Mouse (Mus musculus): ENCODE measurements around the gene Myb. TPM values are rescaled to one million over a fixed set of nuclear protein-coding genes. Genes with fewer than 3 reads are reported as not detected.

Myb gene
- polyA plus RNA-seq, 1 experiment from 2014 or later: 1.9 TPM

DNA sequence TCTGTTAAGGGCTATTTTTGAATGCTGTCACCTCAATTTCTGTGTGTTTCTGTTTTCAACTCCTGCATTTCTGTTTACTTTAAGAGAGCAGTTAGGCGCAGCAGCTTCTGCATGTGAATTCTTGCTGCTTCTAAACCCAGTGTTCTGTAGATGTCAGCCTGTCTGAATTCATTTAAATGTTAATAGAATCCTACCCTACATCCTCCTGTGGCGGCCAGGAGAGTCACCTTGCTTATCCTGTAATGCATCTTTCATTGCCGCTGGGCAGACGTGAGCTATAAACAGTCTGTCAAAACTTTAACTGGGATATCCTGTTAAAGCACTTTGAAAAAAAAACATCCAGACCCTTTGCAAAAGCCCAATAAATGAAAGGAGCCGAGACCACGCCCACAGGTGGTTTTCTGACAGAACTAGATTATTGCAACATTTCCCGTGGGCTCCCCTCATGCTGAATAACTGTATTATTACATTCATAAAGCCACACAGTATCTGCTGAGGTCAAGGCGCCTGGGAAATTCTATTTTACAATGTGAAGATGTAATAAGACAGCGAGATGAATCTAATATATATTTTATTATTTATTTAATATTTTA, 29.8 kb downstream of the Myb start:
- H3K4me1 ChIP-seq (ENCODE audit: control insufficient read depth, insufficient read depth, low read length): no peaks in the 10 kb centered on the region
- no peaks in the 10 kb centered on the region for H3K36me3 ChIP-seq (ENCODE audit: control insufficient read depth, insufficient read depth, low read length)
- H3K4me2 ChIP-seq: no peak overlapping the region
- ATAC-seq (replicated peaks; ENCODE audit: insufficient number of reproducible peaks, low FRiP score, low TSS enrichment): no peak
- H3K9ac ChIP-seq (ENCODE audit: low read depth, low read length): no peak overlapping the region
- no peak overlapping the region for H3K4me3 ChIP-seq (ENCODE audit: low read depth, low read length)
- 44% methylated on average over 9 of the region's 9 CpGs for WGBS (ENCODE audit: insufficient replicate concordance)
- H3K27me3 ChIP-seq (ENCODE audit: control insufficient read depth, insufficient read depth, low read length): no peaks in the 10 kb centered on the region
- no peak overlapping the region for H3K27ac ChIP-seq (ENCODE audit: low read depth, low read length)
- H3K9me3 ChIP-seq (replicated peaks; ENCODE audit: control insufficient read depth, low read length): no peaks in the 10 kb centered on the region

DNA sequence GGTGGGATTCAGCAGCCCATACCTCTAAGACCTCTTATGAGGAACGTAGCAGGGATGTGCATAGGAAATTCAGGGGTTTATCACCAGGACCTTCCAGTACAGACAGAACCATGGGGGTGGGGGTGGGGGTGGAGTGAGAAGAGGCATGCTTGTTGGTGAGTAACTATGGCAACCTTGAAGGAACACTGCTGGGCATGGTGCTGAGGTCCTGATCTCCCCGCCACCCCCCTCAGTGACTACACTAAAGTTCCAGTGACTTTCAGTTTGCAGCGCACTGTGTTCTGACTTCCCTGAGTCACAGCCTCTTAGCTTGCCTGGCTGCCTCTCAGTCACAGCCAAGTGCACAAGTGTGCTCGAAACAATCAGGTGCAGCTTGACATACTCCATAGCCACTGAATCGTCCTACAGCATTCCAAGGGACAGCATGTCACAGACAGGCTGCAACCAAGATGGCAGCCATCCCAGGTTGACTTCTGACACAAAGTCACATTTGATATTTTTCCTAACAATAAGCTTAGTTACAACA, 32.6 kb downstream of the Myb start:
- no peak overlapping the region for H3K27ac ChIP-seq (ENCODE audit: low read depth, low read length)
- H3K27me3 ChIP-seq (ENCODE audit: control insufficient read depth, insufficient read depth, low read length): no peaks in the 10 kb centered on the region
- H3K9ac ChIP-seq (ENCODE audit: low read depth, low read length): no peak overlapping the region
- ATAC-seq (replicated peaks; ENCODE audit: insufficient number of reproducible peaks, low FRiP score, low TSS enrichment): no peak
- WGBS (ENCODE audit: insufficient replicate concordance): 63% methylated on average over 5 of the region's 5 CpGs
- no peak overlapping the region for H3K4me2 ChIP-seq
- no peaks in the 10 kb centered on the region for H3K36me3 ChIP-seq (ENCODE audit: control insufficient read depth, insufficient read depth, low read length)
- no peak overlapping the region for H3K4me3 ChIP-seq (ENCODE audit: low read depth, low read length)
- no peaks in the 10 kb centered on the region for H3K4me1 ChIP-seq (ENCODE audit: control insufficient read depth, insufficient read depth, low read length)
- no peaks in the 10 kb centered on the region for H3K9me3 ChIP-seq (replicated peaks; ENCODE audit: control insufficient read depth, low read length)

DNA sequence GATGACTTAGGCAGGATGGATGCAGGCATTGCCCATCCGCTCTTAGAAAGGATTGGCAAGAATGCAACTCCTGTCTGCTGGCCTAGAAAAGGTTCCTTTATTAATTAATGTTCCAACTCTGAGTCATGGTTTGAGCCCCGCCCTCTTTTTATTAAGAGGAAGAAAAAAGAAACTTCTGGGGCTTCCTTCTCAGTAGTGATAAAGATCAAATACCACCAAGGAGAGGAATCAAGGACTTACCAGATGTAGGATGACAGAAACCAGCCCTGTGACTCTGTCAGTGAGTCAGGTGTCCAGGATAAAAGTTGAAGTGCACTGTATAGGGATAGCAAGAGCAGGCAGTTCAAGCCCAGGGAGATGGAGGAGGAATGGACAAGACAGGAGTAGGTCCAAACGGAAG, 42.4 kb downstream of the Myb start:
- 78% methylated on average over 3 of the region's 3 CpGs for WGBS (ENCODE audit: insufficient replicate concordance)
- no peak overlapping the region for H3K4me3 ChIP-seq (ENCODE audit: low read depth, low read length)
- no peak overlapping the region for H3K27ac ChIP-seq (ENCODE audit: low read depth, low read length)
- no peaks in the 10 kb centered on the region for H3K27me3 ChIP-seq (ENCODE audit: control insufficient read depth, insufficient read depth, low read length)
- H3K4me2 ChIP-seq: no peak overlapping the region
- H3K4me1 ChIP-seq (ENCODE audit: control insufficient read depth, insufficient read depth, low read length): no peaks in the 10 kb centered on the region
- no peaks in the 10 kb centered on the region for H3K36me3 ChIP-seq (ENCODE audit: control insufficient read depth, insufficient read depth, low read length)
- no peak overlapping the region for H3K9ac ChIP-seq (ENCODE audit: low read depth, low read length)
- no peaks in the 10 kb centered on the region for H3K9me3 ChIP-seq (replicated peaks; ENCODE audit: control insufficient read depth, low read length)
- no peak for ATAC-seq (replicated peaks; ENCODE audit: insufficient number of reproducible peaks, low FRiP score, low TSS enrichment)

- Histone ChIP-seq H3K27me3 (ENCODE audit: control insufficient read depth, insufficient read depth, low read length) (no peaks in the 10 kb centered on the region), H3K4me3 (ENCODE audit: low read depth, low read length) (no peak overlapping the region), H3K36me3 (ENCODE audit: control insufficient read depth, insufficient read depth, low read length) (no peaks in the 10 kb centered on the region), H3K4me2 (no peak overlapping the region), H3K27ac (ENCODE audit: low read depth, low read length) (no peak overlapping the region), H3K9me3 (replicated peaks; ENCODE audit: control insufficient read depth, low read length) (no peaks in the 10 kb centered on the region), H3K9ac (ENCODE audit: low read depth, low read length) (no peak overlapping the region), H3K4me1 (ENCODE audit: control insufficient read depth, insufficient read depth, low read length) (no peaks in the 10 kb centered on the region)
- no peak for ATAC-seq (replicated peaks; ENCODE audit: insufficient number of reproducible peaks, low FRiP score, low TSS enrichment)
- WGBS (ENCODE audit: insufficient replicate concordance): 82% methylated on average over 2 of the region's 2 CpGs
Observed at GRCm38 (mm10) chr10:21114459-21114858, 46.3 kb downstream of the Myb start.

DNA sequence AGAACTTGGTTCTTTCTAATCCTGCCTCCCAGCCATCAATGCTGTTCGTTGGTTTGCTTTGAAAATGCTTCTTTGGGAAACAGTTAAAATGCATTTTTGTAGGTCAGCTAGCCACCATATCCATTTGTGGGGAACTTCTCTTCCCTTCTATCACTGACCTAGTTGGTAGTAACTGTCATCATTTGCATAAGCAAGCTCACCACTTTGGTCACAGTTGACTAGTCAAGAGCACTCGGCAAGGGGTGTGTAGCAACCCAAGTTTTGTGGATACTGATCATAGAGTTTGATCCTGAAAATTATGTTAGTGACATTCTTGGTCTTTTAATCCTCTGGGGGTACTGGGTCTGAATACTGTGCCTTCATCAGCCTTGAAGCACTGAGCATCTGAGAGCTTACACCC, 48.1 kb downstream of the Myb start:
- H3K4me1 ChIP-seq (ENCODE audit: control insufficient read depth, insufficient read depth, low read length): no peaks in the 10 kb centered on the region
- no peak for ATAC-seq (replicated peaks; ENCODE audit: insufficient number of reproducible peaks, low FRiP score, low TSS enrichment)
- 82% methylated on average over 2 of the region's 2 CpGs for whole genome bisulfite sequencing (ENCODE audit: insufficient replicate concordance)
- no peak overlapping the region for H3K4me3 ChIP-seq (ENCODE audit: low read depth, low read length)
- H3K4me2 ChIP-seq: no peak overlapping the region
- no peak overlapping the region for H3K27ac ChIP-seq (ENCODE audit: low read depth, low read length)
- no peaks in the 10 kb centered on the region for H3K36me3 ChIP-seq (ENCODE audit: control insufficient read depth, insufficient read depth, low read length)
- no peaks in the 10 kb centered on the region for H3K9me3 ChIP-seq (replicated peaks; ENCODE audit: control insufficient read depth, low read length)
- no peaks in the 10 kb centered on the region for H3K27me3 ChIP-seq (ENCODE audit: control insufficient read depth, insufficient read depth, low read length)
- no peak overlapping the region for H3K9ac ChIP-seq (ENCODE audit: low read depth, low read length)

GRCm38 (mm10) chr10:21109337-21110056, 51.3 kb downstream of the Myb start:
- Histone ChIP-seq H3K4me3 (ENCODE audit: low read depth, low read length) (no peak overlapping the region), H3K9me3 (replicated peaks; ENCODE audit: control insufficient read depth, low read length) (no peaks in the 10 kb centered on the region), H3K4me2 (no peak overlapping the region), H3K36me3 (ENCODE audit: control insufficient read depth, insufficient read depth, low read length) (no peaks in the 10 kb centered on the region), H3K27me3 (ENCODE audit: control insufficient read depth, insufficient read depth, low read length) (no peaks in the 10 kb centered on the region), H3K4me1 (ENCODE audit: control insufficient read depth, insufficient read depth, low read length) (no peaks in the 10 kb centered on the region), H3K27ac (ENCODE audit: low read depth, low read length) (no peak overlapping the region), H3K9ac (ENCODE audit: low read depth, low read length) (no peak overlapping the region)
- WGBS (ENCODE audit: insufficient replicate concordance): 47% methylated on average over 7 of the region's 7 CpGs
- ATAC-seq (replicated peaks; ENCODE audit: insufficient number of reproducible peaks, low FRiP score, low TSS enrichment): no peak

DNA sequence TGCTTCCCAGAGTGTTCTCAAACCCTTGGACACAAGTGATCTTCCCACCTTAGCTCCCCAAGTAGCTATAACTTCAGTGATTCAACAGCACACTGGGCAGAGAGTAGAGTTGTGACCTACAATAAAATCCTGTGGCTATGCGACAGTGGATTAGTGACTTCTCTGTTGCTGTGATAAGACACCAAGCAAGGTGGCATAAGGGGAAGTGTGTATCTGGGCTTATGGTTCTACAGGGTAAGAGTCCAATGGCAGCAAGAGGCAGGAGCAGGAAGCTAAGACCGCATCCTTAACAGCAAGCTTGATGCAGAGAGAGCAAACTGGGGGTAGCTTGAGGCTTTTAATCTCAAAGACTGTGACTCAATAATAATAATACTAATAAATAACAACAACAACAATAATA, 52.0 kb downstream of the Myb start:
- Histone ChIP-seq H3K4me2 (no peak overlapping the region), H3K27me3 (ENCODE audit: control insufficient read depth, insufficient read depth, low read length) (no peaks in the 10 kb centered on the region), H3K4me1 (ENCODE audit: control insufficient read depth, insufficient read depth, low read length) (no peaks in the 10 kb centered on the region), H3K36me3 (ENCODE audit: control insufficient read depth, insufficient read depth, low read length) (no peaks in the 10 kb centered on the region), H3K9me3 (replicated peaks; ENCODE audit: control insufficient read depth, low read length) (no peaks in the 10 kb centered on the region), H3K4me3 (ENCODE audit: low read depth, low read length) (no peak overlapping the region), H3K9ac (ENCODE audit: low read depth, low read length) (no peak overlapping the region), H3K27ac (ENCODE audit: low read depth, low read length) (no peak overlapping the region)
- ATAC-seq (replicated peaks; ENCODE audit: insufficient number of reproducible peaks, low FRiP score, low TSS enrichment): no peak
- WGBS (ENCODE audit: insufficient replicate concordance): 84% methylated on average over 2 of the region's 2 CpGs

- Histone ChIP-seq H3K27me3 (ENCODE audit: control insufficient read depth, insufficient read depth, low read length) (no peaks in the 10 kb centered on the region), H3K4me1 (ENCODE audit: control insufficient read depth, insufficient read depth, low read length) (no peaks in the 10 kb centered on the region), H3K27ac (ENCODE audit: low read depth, low read length) (no peak overlapping the region), H3K9ac (ENCODE audit: low read depth, low read length) (no peak overlapping the region), H3K4me2 (no peak overlapping the region), H3K4me3 (ENCODE audit: low read depth, low read length) (no peak overlapping the region), H3K36me3 (ENCODE audit: control insufficient read depth, insufficient read depth, low read length) (no peaks in the 10 kb centered on the region), H3K9me3 (replicated peaks; ENCODE audit: control insufficient read depth, low read length) (no peaks in the 10 kb centered on the region)
- WGBS (ENCODE audit: insufficient replicate concordance): 78% methylated on average over 5 of the region's 5 CpGs
- no peak for ATAC-seq (replicated peaks; ENCODE audit: insufficient number of reproducible peaks, low FRiP score, low TSS enrichment)
Observed at GRCm38 (mm10) chr10:21108182-21108581, 52.6 kb downstream of the Myb start.

DNA sequence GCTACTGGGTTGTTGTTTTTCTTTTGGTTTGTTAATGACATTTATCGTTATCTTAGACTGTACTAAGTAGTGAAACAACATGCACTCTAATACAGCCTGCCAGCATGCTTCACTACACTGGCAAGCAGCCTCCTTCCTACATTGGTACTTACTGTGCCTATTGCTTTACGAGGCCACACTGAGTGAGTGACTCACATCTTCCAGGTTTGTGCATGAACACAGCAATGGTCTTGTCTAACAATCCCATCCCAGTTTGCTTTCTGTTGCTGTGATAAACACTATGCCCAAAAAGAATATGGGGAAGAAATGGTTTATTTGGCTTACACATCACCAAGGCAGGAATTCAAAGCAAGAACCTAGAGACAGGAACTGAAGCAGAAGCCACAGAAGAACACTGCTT, 55.6 kb downstream of the Myb start:
- Histone ChIP-seq H3K27me3 (ENCODE audit: control insufficient read depth, insufficient read depth, low read length) (no peaks in the 10 kb centered on the region), H3K27ac (ENCODE audit: low read depth, low read length) (no peak overlapping the region), H3K36me3 (ENCODE audit: control insufficient read depth, insufficient read depth, low read length) (no peaks in the 10 kb centered on the region), H3K4me1 (ENCODE audit: control insufficient read depth, insufficient read depth, low read length) (no peaks in the 10 kb centered on the region), H3K4me3 (ENCODE audit: low read depth, low read length) (no peak overlapping the region), H3K9me3 (replicated peaks; ENCODE audit: control insufficient read depth, low read length) (no peaks in the 10 kb centered on the region), H3K4me2 (no peak overlapping the region), H3K9ac (ENCODE audit: low read depth, low read length) (no peak overlapping the region)
- 82% methylated on average over 2 of the region's 2 CpGs for WGBS (ENCODE audit: insufficient replicate concordance)
- ATAC-seq (replicated peaks; ENCODE audit: insufficient number of reproducible peaks, low FRiP score, low TSS enrichment): no peak

Measured in heart, embryonic 11.5 days (tissue).